Mouse (Mus musculus): Measurements from ENCODE around the gene Lsg1. TPM values are rescaled to one million over a fixed set of nuclear protein-coding genes. Genes with fewer than 3 reads are reported as not detected.
A peak's percentile ranks its signal among the peaks of the same experiment; 100 is the strongest.

The Lsg1 gene
- total RNA-seq (2021), result 10 to 100 TPM; 26.3 to 27.0 TPM

GRCm38 (mm10) chr16:30587494-30588327 lies at the start of gene Lsg1:
Gene Lsg1, minus strand, starts transcription at chr16:30587592.
- peak; percentile 93 to 94 for DNase-seq
- intact Hi-C loops (cut with DNase I), result loop anchor here (2.0 kb wide), 1 partner anchor 483 kb away; no protein-coding TSS in a partner anchor

GRCm38 (mm10) chr16:30633906-30634746 lies 46.7 kb upstream of the Lsg1 start:
- DNase-seq, result no peak
- intact Hi-C loops (cut with DNase I), result no loop called here

- no peak for DNase-seq
- intact Hi-C loops (cut with DNase I), result no loop called here
These were observed 42.1 kb upstream of the Lsg1 start for GRCm38 (mm10) chr16:30629509-30629908.

- intact Hi-C loops (cut with DNase I), result no loop called here
- DNase-seq, result no peak
These were observed 41.0 kb upstream of the Lsg1 start for GRCm38 (mm10) chr16:30628401-30628800.

GRCm38 (mm10) chr16:30627586-30628337 lies 40.4 kb upstream of the Lsg1 start:
- intact Hi-C loops (cut with DNase I), result no loop called here
- peak; percentile 28 to 44 for DNase-seq

- intact Hi-C loops (cut with DNase I), result no loop called here
- no peak for DNase-seq
These were observed 37.2 kb upstream of the Lsg1 start for GRCm38 (mm10) chr16:30624640-30625039.

- intact Hi-C loops (cut with DNase I), result no loop called here
These were observed 36.3 kb upstream of the Lsg1 start for GRCm38 (mm10) chr16:30623645-30624044.

GRCm38 (mm10) chr16:30616281-30616680 lies 28.9 kb upstream of the Lsg1 start:
- DNase-seq, result no peak
- intact Hi-C loops (cut with DNase I), result loop anchor here (5.0 kb wide), 1 partner anchor 36 kb away; no protein-coding TSS in a partner anchor

More at GRCm38 (mm10) chr16:30623645-30624044, 36.3 kb upstream of the Lsg1 start:
- no peak for DNase-seq

- intact Hi-C loops (cut with DNase I), result loop anchor here (5.0 kb wide), 1 partner anchor 37 kb away; no protein-coding TSS in a partner anchor
- DNase-seq, result no peak
These were observed 27.4 kb upstream of the Lsg1 start for GRCm38 (mm10) chr16:30614705-30615317.

- DNase-seq, result no peak
- intact Hi-C loops (cut with DNase I), result no loop called here
These were observed 26.7 kb upstream of the Lsg1 start for GRCm38 (mm10) chr16:30614122-30614521.

- no peak for DNase-seq
- intact Hi-C loops (cut with DNase I), result no loop called here
These were observed 25.7 kb upstream of the Lsg1 start for GRCm38 (mm10) chr16:30613122-30613521.

- DNase-seq, result no peak
- intact Hi-C loops (cut with DNase I), result no loop called here
These were observed 23.9 kb upstream of the Lsg1 start for GRCm38 (mm10) chr16:30611331-30611730.

GRCm38 (mm10) chr16:30607868-30608267 lies 20.5 kb upstream of the Lsg1 start:
- no peak for DNase-seq
- intact Hi-C loops (cut with DNase I), result no loop called here

GRCm38 (mm10) chr16:30605528-30605927 lies 18.1 kb upstream of the Lsg1 start:
- intact Hi-C loops (cut with DNase I), result no loop called here
- no peak for DNase-seq

GRCm38 (mm10) chr16:30604807-30605137 lies 17.4 kb upstream of the Lsg1 start:
- intact Hi-C loops (cut with DNase I), result loop anchor here (5.0 kb wide), 3 partner anchors 48 to 88 kb away; no protein-coding TSS in a partner anchor
- peak in 1 of 2 experiments; percentile 26 for DNase-seq

GRCm38 (mm10) chr16:30604061-30604806 lies 16.8 kb upstream of the Lsg1 start:
- intact Hi-C loops (cut with DNase I), result loop anchor here (5.0 kb wide), 3 partner anchors 48 to 88 kb away; no protein-coding TSS in a partner anchor
- DNase-seq, result peak; percentile 27 to 29

GRCm38 (mm10) chr16:30603531-30603842 lies 16.1 kb upstream of the Lsg1 start:
- peak; percentile 36 to 41 for DNase-seq
- intact Hi-C loops (cut with DNase I), result loop anchor here (2.0 to 5.0 kb wide), 4 partner anchors 49 to 217 kb away; no protein-coding TSS in a partner anchor

GRCm38 (mm10) chr16:30602684-30603530 lies 15.5 kb upstream of the Lsg1 start:
- peak in 1 of 2 experiments; percentile 27 for DNase-seq
- intact Hi-C loops (cut with DNase I), result loop anchor here (2.0 to 5.0 kb wide), 4 partner anchors 49 to 218 kb away; no protein-coding TSS in a partner anchor

Data from heart, postnatal 10 days (tissue).